Mouse (Mus musculus): ENCODE measurements around the gene Ube2ql1. TPM values are rescaled to one million over a fixed set of nuclear protein-coding genes. Genes with fewer than 3 reads are reported as not detected.
A peak's percentile ranks its signal among the peaks of the same experiment; 100 is the strongest.

The Ube2ql1 gene
- total RNA-seq, 1 experiment from 2014 or later, result not detected

GRCm38 (mm10) chr13:69721141-69721540, 18.5 kb downstream of the Ube2ql1 start:
- ATAC-seq (replicated peaks; ENCODE audit: insufficient number of reproducible peaks, low FRiP score, low TSS enrichment, poor library complexity, severe bottlenecking), result no peak

DNA sequence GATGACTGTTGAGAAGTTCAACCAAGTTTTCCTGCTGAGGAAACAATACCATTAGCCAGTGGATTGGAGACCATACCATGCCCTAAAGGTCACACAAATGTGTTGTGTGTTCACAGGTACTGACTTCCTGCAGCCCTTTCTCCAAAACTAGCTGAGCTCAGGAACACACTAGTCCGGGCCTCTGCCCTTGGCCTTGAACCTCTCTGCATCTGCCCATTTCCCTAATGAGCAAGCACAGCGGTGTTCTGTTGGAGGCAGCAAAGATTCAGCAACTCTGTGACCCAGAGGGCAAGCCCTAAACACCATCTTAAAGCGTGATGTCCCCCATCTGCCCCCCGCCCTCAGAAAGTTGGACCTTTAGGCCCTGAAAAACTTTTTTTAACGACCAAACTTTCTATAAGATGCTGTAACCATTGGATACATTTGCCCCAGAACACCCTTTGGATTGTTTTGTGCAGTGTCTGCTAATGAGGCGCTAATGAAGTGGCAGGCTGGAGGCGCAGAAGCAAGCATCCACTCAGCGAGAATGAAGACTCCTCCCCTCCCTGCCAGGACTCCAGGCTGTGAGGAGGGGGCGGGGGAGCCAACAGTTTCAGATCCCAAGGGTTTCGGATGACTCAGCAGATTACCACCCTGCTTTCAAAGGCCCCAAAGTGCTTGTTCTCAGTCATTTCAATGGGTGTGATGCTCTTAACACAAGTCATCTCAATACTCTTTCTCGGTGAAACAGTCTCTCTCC, 21.7 kb downstream of the Ube2ql1 start:
- no peak for ATAC-seq (replicated peaks; ENCODE audit: insufficient number of reproducible peaks, low FRiP score, low TSS enrichment, poor library complexity, severe bottlenecking)

DNA sequence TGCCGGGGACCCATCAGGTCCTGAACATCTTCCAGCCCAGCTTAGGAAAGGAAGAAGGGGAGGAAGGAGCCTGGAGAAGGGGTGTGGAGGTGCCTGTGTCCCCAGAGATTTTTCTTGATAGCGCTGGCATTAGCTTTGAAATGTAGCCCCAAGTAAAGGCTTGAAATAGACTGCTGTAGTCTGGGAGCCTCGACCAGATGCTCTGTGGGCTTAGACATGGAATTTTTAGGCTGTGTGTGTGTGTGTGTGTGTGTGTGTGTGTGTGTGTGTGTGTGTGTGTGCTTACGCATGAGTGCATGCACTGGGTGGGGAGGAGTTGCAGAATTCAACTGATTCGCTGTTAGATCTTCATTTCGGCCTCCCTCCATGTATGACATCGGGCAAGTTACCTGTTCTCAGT, 31.5 kb downstream of the Ube2ql1 start:
- no peak for ATAC-seq (replicated peaks; ENCODE audit: insufficient number of reproducible peaks, low FRiP score, low TSS enrichment, poor library complexity, severe bottlenecking)

DNA sequence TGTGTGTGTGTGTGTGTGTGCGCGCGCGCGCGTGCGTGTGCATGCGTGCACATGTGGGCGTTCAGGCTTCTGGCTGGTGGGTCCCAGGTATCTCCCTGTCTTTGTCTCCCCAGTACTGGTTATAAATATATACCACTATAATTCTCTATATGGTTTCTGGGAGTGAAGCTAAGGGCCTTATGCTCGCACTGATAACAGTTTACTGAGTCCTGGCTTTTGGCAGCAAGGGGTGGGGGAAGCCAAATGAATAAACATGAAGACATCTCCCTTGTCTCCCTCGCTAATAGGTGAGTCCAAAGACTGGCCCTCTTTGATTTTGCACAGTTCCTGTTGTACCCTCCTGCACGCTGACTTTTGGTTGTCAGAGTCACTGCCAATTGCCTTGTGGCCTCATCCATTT, 32.2 kb downstream of the Ube2ql1 start:
- ATAC-seq (replicated peaks; ENCODE audit: insufficient number of reproducible peaks, low FRiP score, low TSS enrichment, poor library complexity, severe bottlenecking), result no peak

DNA sequence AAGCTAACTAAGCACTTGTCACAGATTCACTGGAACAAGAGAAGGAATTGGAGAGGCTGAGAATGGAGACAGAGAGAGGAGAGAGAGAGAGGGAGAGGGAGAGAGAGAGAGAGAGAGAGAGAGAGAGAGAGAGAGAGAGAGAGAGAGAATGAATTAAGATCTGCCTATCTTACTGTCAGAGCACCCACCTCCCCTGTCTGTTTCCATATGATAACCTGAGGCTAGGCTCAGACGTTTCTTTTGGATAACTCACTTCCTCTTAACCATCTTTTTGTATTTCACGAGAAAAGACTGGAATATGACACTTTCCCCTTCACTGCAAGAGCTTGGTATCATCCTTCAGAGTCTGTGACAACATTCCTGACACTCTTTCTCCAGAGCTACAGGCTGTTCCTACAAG, 32.8 kb downstream of the Ube2ql1 start:
- no peak for ATAC-seq (replicated peaks; ENCODE audit: insufficient number of reproducible peaks, low FRiP score, low TSS enrichment, poor library complexity, severe bottlenecking)

- no peak for ATAC-seq (replicated peaks; ENCODE audit: insufficient number of reproducible peaks, low FRiP score, low TSS enrichment, poor library complexity, severe bottlenecking)
These were observed 36.2 kb downstream of the Ube2ql1 start for GRCm38 (mm10) chr13:69703505-69703904.

DNA sequence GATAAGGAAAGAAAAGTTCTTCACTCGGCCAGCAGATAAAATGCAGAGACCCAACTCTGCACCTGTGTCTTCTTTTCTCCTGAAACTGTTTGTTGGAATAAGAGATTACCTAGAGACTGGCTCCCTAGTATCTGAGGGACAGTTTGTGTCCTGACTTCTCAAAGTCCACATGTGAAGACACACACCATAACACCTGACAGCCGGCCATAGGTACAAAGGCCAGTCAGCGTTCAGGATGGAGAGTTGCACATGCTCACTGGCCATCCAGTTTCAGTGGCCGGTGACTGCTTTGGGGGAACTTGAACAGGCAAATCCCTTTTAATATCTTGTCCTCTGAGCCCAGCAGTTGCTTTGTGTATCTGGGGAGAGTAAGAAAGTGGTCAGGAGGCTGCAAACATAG, 38.3 kb downstream of the Ube2ql1 start:
- no peak for ATAC-seq (replicated peaks; ENCODE audit: insufficient number of reproducible peaks, low FRiP score, low TSS enrichment, poor library complexity, severe bottlenecking)

DNA sequence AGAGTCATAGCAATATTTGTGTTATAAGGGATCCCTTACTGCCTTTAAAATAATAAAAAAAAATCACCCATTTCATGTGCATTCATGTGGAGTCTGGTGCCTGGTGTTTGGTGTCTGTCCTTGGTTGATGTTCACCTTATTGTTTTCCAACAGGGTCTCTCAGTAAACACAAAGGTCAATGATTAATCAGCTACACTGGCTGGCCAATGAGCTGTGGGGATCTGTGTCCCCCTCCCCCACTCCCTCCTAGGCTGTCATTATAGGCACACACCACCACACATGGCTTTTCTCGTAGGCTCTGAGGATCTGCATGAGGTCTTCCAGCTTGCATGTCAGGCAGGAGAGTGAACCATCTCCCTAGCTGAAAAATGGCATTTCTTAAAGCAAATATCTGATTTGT, 38.9 kb downstream of the Ube2ql1 start:
- no peak for ATAC-seq (replicated peaks; ENCODE audit: insufficient number of reproducible peaks, low FRiP score, low TSS enrichment, poor library complexity, severe bottlenecking)

- ATAC-seq (replicated peaks; ENCODE audit: insufficient number of reproducible peaks, low FRiP score, low TSS enrichment, poor library complexity, severe bottlenecking), result no peak
These were observed 43.2 kb downstream of the Ube2ql1 start for GRCm38 (mm10) chr13:69696333-69696991.

DNA sequence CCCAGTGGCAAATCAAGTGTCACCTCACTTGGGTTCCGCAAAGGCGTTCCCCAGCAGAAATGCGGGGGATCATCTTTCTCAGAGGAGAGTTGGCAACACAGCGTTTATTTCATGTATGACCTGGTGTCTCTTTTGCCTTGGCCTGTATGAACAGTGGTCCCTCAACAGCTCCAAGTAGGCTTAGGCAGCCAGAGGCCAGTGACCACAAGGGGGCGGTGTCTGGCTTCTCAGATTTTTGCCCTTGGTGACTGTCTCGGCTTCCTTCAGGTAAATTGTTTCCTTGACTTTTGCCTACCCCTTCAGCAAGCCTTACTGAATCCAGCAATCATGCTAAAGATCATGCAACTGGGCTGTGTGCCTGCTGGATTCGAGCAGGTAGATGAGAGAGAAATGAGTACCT, 48.6 kb downstream of the Ube2ql1 start:
- no peak for ATAC-seq (replicated peaks; ENCODE audit: insufficient number of reproducible peaks, low FRiP score, low TSS enrichment, poor library complexity, severe bottlenecking)

GRCm38 (mm10) chr13:69687023-69687422, 52.7 kb downstream of the Ube2ql1 start:
- no peak for ATAC-seq (replicated peaks; ENCODE audit: insufficient number of reproducible peaks, low FRiP score, low TSS enrichment, poor library complexity, severe bottlenecking)

- ATAC-seq (replicated peaks; ENCODE audit: insufficient number of reproducible peaks, low FRiP score, low TSS enrichment, poor library complexity, severe bottlenecking), result no peak
These were observed 54.3 kb downstream of the Ube2ql1 start for GRCm38 (mm10) chr13:69685406-69685818.

GRCm38 (mm10) chr13:69673921-69674618, 65.6 kb downstream of the Ube2ql1 start:
- ATAC-seq (replicated peaks; ENCODE audit: insufficient number of reproducible peaks, low FRiP score, low TSS enrichment, poor library complexity, severe bottlenecking), result no peak

GRCm38 (mm10) chr13:69673197-69673920, 66.3 kb downstream of the Ube2ql1 start:
- no peak for ATAC-seq (replicated peaks; ENCODE audit: insufficient number of reproducible peaks, low FRiP score, low TSS enrichment, poor library complexity, severe bottlenecking)

DNA sequence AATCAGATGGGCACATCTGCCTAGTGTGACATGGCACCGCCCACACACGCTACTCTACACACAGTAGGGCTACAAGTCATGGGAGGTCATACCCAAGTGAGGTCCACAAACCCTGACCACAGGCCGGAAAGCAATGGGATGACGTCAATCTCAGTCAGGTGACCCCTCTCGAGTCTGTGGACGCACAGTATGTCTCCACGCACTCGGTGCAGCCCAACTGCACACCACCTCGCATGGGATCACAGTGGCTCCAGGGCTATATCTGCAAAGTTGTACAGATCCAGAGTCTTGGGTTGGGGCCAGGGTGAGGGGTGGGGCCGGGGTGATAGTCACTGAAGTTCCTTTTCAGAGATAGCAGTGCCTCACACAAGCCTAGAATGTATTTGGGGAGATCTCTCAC, 67.1 kb downstream of the Ube2ql1 start:
- 0 out of 2 replicates have a peak, but pooled peaks have one; percentile 40 for ATAC-seq (replicated peaks; ENCODE audit: insufficient number of reproducible peaks, low FRiP score, low TSS enrichment, poor library complexity, severe bottlenecking)

DNA sequence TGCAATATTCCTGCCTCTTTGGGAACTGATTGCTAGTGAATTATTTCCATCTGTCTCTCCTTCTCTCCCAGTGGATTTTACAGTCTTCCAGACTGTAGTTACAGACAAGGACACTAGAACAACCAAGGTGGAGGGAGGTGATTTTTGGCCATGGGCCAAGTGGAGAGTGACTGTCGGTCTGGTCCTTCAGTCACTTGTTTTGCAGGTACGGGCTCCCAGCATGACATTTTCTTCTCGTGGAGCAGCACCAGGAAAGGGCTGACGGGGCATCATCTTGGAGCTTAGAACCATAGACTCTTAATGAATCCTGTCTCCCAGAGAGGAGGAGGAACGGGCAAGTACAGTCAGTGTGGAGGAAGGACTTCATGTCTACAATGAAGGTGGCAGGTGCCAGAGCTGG, 67.6 kb downstream of the Ube2ql1 start:
- ATAC-seq (replicated peaks; ENCODE audit: insufficient number of reproducible peaks, low FRiP score, low TSS enrichment, poor library complexity, severe bottlenecking), result no peak

DNA sequence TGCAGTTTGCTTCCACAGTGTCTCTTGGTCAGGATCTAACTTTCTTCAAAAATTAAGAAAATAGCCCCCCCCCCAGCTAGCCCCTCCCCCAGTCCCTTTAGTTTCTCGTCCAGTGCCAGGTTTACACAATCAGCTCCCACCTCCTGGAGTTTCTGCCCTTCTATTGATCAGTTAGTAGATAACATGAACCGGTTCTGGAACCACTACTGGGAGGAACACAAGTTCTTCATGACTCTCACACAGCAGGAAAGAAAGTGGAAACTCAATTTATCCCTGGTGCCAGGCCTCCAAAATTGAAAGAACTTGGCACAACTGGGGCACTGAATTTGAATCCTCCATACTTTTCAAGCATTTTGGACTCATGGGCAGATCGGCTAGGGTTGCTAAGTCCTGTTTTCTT, 85.2 kb downstream of the Ube2ql1 start:
- no peak for ATAC-seq (replicated peaks; ENCODE audit: insufficient number of reproducible peaks, low FRiP score, low TSS enrichment, poor library complexity, severe bottlenecking)

All from monocyte, adult 5-6 weeks (primary cell).